Mouse (Mus musculus): ENCODE data around the gene Gm8265. TPM values are rescaled to one million over a fixed set of nuclear protein-coding genes. Genes with fewer than 3 reads are reported as not detected.

Gm8265 gene
- not detected in 2 replicates for polyA plus RNA-seq (2015; fragmentation: Nextera tagmentation; extraction: Ambion mirVana)

DNA sequence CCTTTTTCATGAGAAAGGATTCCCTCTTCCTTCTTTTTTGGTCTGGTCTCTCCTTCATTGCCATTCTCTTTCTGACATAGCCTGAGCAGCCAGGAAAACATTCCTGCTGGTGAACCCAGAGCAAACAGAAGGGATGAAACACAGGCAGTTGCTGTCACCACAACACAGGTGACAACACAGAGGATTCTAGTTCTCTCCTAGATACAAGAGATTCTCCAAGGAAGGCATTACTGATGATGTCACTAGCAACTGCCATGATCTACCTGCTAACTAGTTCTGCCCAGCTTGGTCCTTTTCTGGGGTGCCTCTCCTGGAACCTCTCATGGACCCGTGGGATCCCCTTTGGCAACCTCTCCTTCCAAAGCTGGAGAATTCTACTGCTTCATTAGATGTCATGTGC lies at the start of gene Gm8265:
Gene Gm8265 (minus strand): TSS at position 101 of the 400 bp plus-strand sequence.

Other genes starting within 250 kb of the Gm8265 start
- gene Gm3500, start 244.0 kb downstream of the Gm8265 start, polyA plus RNA-seq (2015; fragmentation: Nextera tagmentation; extraction: Ambion mirVana), result 0.11 TPM in 1 of 2 replicates, not detected in the other
- 0.13 TPM in 1 of 2 replicates, not detected in the other for gene Gm3194, start 177.6 kb downstream of the Gm8265 start, polyA plus RNA-seq (2015; fragmentation: Nextera tagmentation; extraction: Ambion mirVana)
- not detected in 2 replicates for gene Gm8246, start 155.2 kb downstream of the Gm8265 start, polyA plus RNA-seq (2015; fragmentation: Nextera tagmentation; extraction: Ambion mirVana)
- gene Gm3187, start 148.8 kb downstream of the Gm8265 start, polyA plus RNA-seq (2015; fragmentation: Nextera tagmentation; extraction: Ambion mirVana), result not detected in 2 replicates
- gene Gm3488, start 131.4 kb downstream of the Gm8265 start, polyA plus RNA-seq (2015; fragmentation: Nextera tagmentation; extraction: Ambion mirVana), result 0.12 and 0.24 TPM in 2 replicates
- gene Gm3532, start 94.5 kb downstream of the Gm8265 start, polyA plus RNA-seq (2015; fragmentation: Nextera tagmentation; extraction: Ambion mirVana), result not detected in 2 replicates
- gene Gm9603, start 54.4 kb upstream of the Gm8265 start, polyA plus RNA-seq (2015; fragmentation: Nextera tagmentation; extraction: Ambion mirVana), result not detected in 2 replicates
- 0.08 TPM in 1 of 2 replicates, not detected in the other for gene Gm3373, start 108.5 kb upstream of the Gm8265 start, polyA plus RNA-seq (2015; fragmentation: Nextera tagmentation; extraction: Ambion mirVana)
- gene Gm3383, start 175.0 kb upstream of the Gm8265 start, polyA plus RNA-seq (2015; fragmentation: Nextera tagmentation; extraction: Ambion mirVana), result 0.18 TPM in 1 of 2 replicates, not detected in the other
- gene Gm3424, start 197.3 kb upstream of the Gm8265 start, polyA plus RNA-seq (2015; fragmentation: Nextera tagmentation; extraction: Ambion mirVana), result not detected in 2 replicates
- gene Gm8237, start 247.4 kb upstream of the Gm8265 start, polyA plus RNA-seq (2015; fragmentation: Nextera tagmentation; extraction: Ambion mirVana), result 0.06 and 0.08 TPM in 2 replicates